ENCODE assay signal across 23 mouse cellular contexts in the genomic region with DNA sequence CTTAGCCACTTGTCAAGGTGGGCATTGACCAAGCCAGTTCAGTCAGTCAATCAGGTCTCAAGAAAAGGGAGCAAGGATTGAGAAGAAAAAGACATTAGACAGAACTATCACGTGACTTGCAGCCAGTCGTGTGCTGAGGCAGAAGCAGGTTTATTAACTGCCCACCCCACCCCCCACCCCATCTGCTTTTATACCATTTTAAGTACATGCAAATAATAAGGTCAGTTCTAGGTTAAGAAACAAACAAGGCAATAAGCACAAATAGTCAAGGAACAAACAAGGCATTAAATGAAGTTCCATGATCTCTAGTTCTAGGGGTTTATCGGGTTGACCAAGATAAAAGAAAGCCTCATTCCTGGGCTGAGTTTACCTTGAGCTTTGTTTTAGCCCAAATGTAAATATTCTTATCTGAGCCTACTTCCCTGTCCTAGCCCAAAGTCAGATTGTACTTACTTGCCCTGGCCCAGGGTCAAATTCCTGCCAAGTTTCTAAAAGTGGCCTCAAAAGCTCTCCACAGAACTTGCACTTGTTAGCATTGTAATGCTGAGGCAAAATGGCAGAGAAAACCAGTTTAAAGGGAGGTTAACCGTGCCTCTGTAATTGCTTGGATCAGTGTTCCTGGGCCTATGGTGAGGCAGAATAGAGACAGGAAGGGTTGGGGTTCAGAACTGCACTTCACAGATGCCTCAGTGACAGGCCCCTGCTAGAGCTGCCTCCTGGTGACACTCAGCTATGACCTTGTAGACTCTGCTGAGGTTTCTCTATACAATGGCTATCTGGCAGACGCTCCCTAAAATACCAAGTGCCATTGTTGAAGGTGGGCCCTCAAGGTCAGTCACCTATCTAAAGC. TPM values are rescaled to one million over a fixed set of nuclear protein-coding genes. Genes with fewer than 3 reads are reported as not detected.
DNase-seq lines count a peak whose midpoint lies in the region; ATAC-seq and TF ChIP-seq lines count a peak whose summit lies in the region.
"Had no signal": no experiment of that assay in that cellular context is flagged by ENCODE, and none has a peak within 500 bp of the region (broad histone marks: within the 10 kb centered on the region; RNA-seq: fewer than 3 reads in every experiment).

No protein-coding gene starts in this region.

- no peak for DNase-seq in heart, postnatal 36 days
- DNase-seq in lung, embryonic 14.5 days = peak; percentile 51
- DNase-seq in lung, adult 2 months = no peak
- DNase-seq in ES-CJ7 (ENCODE audit: low read depth, low spot score) = peak; percentile 93
- peak; percentile 42 for DNase-seq in yolk sac, embryonic 10.5 days (ENCODE audit: low spot score)
- DNase-seq: adrenal gland, postnatal 36 days; cerebellum, adult 9-11 months; gastrocnemius, adult 2 months; heart, postnatal 10 days; kidney, postnatal 25 days; layer of hippocampus, postnatal 36 days; lung, postnatal 14 days; thymus, postnatal 36 days had no signal

- intact Hi-C loops in heart, postnatal 36 days (cut with DNase I) = loop anchor here (1.0 kb wide), 1 partner anchor 8 kb away; no protein-coding TSS in a partner anchor

- no peak overlapping the region for H3K4me2 ChIP-seq in heart, embryonic 12.5 days
- H3K4me2 ChIP-seq in lung, embryonic 14.5 days = no peak overlapping the region
- H3K4me2 ChIP-seq: embryonic facial prominence, embryonic 15.5 days; hindbrain, embryonic 12.5 days; liver, embryonic 12.5 days; midbrain, embryonic 13.5 days had no signal

- no peak for TF ChIP-seq CTCF in lung, embryonic 14.5 days (IDR thresholded peaks at IDR 0.05; ENCODE audit: low read depth)
- no peak for TF ChIP-seq CTCF in lung, adult 2 months (IDR thresholded peaks at IDR 0.05; ENCODE audit: insufficient read depth, low read length)

- 41% methylated on average over 5 of the region's 5 CpGs for WGBS in heart, embryonic 12.5 days
- WGBS in lung, embryonic 14.5 days = 36% methylated on average over 5 of the region's 5 CpGs
- WGBS in lung, adult 2 months = 52% methylated on average over 5 of the region's 5 CpGs

- no peaks in the 10 kb centered on the region for H3K27me3 ChIP-seq in heart, embryonic 12.5 days (replicated peaks)
- no peaks in the 10 kb centered on the region for H3K27me3 ChIP-seq in lung, embryonic 14.5 days (ENCODE audit: insufficient read depth, low read length)
- H3K27me3 ChIP-seq: embryonic facial prominence, embryonic 15.5 days; hindbrain, embryonic 12.5 days; liver, embryonic 12.5 days; megakaryocyte, embryonic 14.5 days; midbrain, embryonic 13.5 days had no signal

- peaks cover 45% of the 10 kb centered on the region for H3K36me3 ChIP-seq in heart, embryonic 12.5 days
- H3K36me3 ChIP-seq in lung, embryonic 14.5 days (ENCODE audit: insufficient read depth) = peaks cover 30% of the 10 kb centered on the region

- peaks cover 12% of the 10 kb centered on the region for H3K9me3 ChIP-seq in heart, embryonic 12.5 days (replicated peaks)
- H3K9me3 ChIP-seq in lung, embryonic 14.5 days (ENCODE audit: low read depth, low read length) = no peaks in the 10 kb centered on the region
- H3K9me3 ChIP-seq: embryonic facial prominence, embryonic 15.5 days; hindbrain, embryonic 12.5 days; liver, embryonic 12.5 days; midbrain, embryonic 13.5 days had no signal

- H3K4me3 ChIP-seq in heart, embryonic 12.5 days = no peak overlapping the region
- no peak overlapping the region for H3K4me3 ChIP-seq in lung, embryonic 14.5 days (ENCODE audit: low read depth, low read length)
- no peak overlapping the region for H3K4me3 ChIP-seq in lung, adult 2 months (replicated peaks; ENCODE audit: extremely low read depth, low read depth, low read length)
- H3K4me3 ChIP-seq: embryonic facial prominence, embryonic 15.5 days; gastrocnemius, adult 2 months; hindbrain, embryonic 12.5 days; layer of hippocampus, adult 2 months; liver, embryonic 12.5 days; megakaryocyte, embryonic 14.5 days; midbrain, embryonic 13.5 days had no signal

- H3K4me1 ChIP-seq in heart, embryonic 12.5 days (replicated peaks) = peaks cover 12% of the 10 kb centered on the region
- no peaks in the 10 kb centered on the region for H3K4me1 ChIP-seq in lung, embryonic 14.5 days (ENCODE audit: insufficient read depth)
- H3K4me1 ChIP-seq in lung, adult 2 months (ENCODE audit: control insufficient read depth, insufficient read depth, low read length) = no peaks in the 10 kb centered on the region
- H3K4me1 ChIP-seq: embryonic facial prominence, embryonic 15.5 days; hindbrain, embryonic 12.5 days; midbrain, embryonic 13.5 days had no signal

- peak overlapping the region; percentile 67 for H3K27ac ChIP-seq in heart, embryonic 12.5 days (ENCODE audit: poor library complexity, severe bottlenecking)
- peak overlapping the region; percentile 63 for H3K27ac ChIP-seq in lung, embryonic 14.5 days (ENCODE audit: low read depth)
- H3K27ac ChIP-seq: embryonic facial prominence, embryonic 15.5 days; gastrocnemius, adult 2 months; hindbrain, embryonic 12.5 days; layer of hippocampus, adult 2 months; liver, embryonic 12.5 days; midbrain, embryonic 13.5 days had no signal

- no peak for TF ChIP-seq POLR2A in lung, adult 2 months (IDR thresholded peaks at IDR 0.05; ENCODE audit: borderline replicate concordance, extremely low read depth, low read depth, low read length)

- ATAC-seq in heart, embryonic 12.5 days (ENCODE audit: insufficient number of reproducible peaks, low FRiP score) = no peak
- ATAC-seq in lung, embryonic 14.5 days (ENCODE audit: insufficient read depth) = peak; percentile 36; the same call in 1 of the 2 replicates
- no peak for ATAC-seq in megakaryocyte, adult 5-6 weeks (ENCODE audit: poor library complexity, severe bottlenecking)
- ATAC-seq: forebrain, embryonic 14.5 days; intestine, postnatal 0 days; liver, embryonic 12.5 days; midbrain, embryonic 13.5 days had no signal

- no peak overlapping the region for H3K9ac ChIP-seq in heart, embryonic 12.5 days
- no peak overlapping the region for H3K9ac ChIP-seq in lung, embryonic 14.5 days
- H3K9ac ChIP-seq: embryonic facial prominence, embryonic 15.5 days; hindbrain, embryonic 12.5 days; liver, embryonic 12.5 days; midbrain, embryonic 13.5 days had no signal

RNA-seq across cellular contexts. Expression of a gene that starts 18.3 kb away (rescaled TPM):
- polyA plus RNA-seq in heart, embryonic 12.5 days (2016; fragmentation: Nextera tagmentation; extraction: Ambion mirVana) = 101 and 107 TPM in 2 replicates
- 10 to 100 TPM; 47.6 to 50.3 TPM for total RNA-seq in heart, postnatal 36 days (2021)
- 111 and 117 TPM in 2 replicates for polyA plus RNA-seq in lung, embryonic 14.5 days (2014; fragmentation: Nextera tagmentation; extraction: Ambion mirVana)
- polyA plus RNA-seq in lung, adult 2 months (2012; rRNA removed) = 9.2 and 15.0 TPM in 2 replicates
- 16.9 and 18.4 TPM in 2 replicates for total RNA-seq in megakaryocyte, adult 5-6 weeks (2015)
- total RNA-seq in megakaryocyte, adult 5-6 weeks (2017) = 24.3 and 25.8 TPM in 2 replicates

RNA-seq across cellular contexts. Expression of a gene that starts 18.4 kb away (rescaled TPM):
- 21.2 and 22.6 TPM in 2 replicates for polyA plus RNA-seq in heart, embryonic 12.5 days (2016; fragmentation: Nextera tagmentation; extraction: Ambion mirVana)
- total RNA-seq in heart, postnatal 36 days (2021) = 1 to 10 TPM; 8.5 to 8.8 TPM
- 24.1 and 29.1 TPM in 2 replicates for polyA plus RNA-seq in lung, embryonic 14.5 days (2014; fragmentation: Nextera tagmentation; extraction: Ambion mirVana)
- polyA plus RNA-seq in lung, adult 2 months (2012; rRNA removed) = 49.2 and 68.8 TPM in 2 replicates
- total RNA-seq in megakaryocyte, adult 5-6 weeks (2015) = 13.8 and 14.3 TPM in 2 replicates
- total RNA-seq in megakaryocyte, adult 5-6 weeks (2017) = 5.7 and 10.5 TPM in 2 replicates

Comparison
In these comparisons a context has a peak if more than half of its experiments do, and no peak if none do; other contexts are left out.
1. DNase-seq: peak in lung, embryonic 14.5 days (single experiment), ES-CJ7 (single experiment) and yolk sac, embryonic 10.5 days (single experiment); none in heart, postnatal 36 days (0 of 2) and lung, adult 2 months (single experiment).